Mouse (Mus musculus) erythroblast, embryonic 14.5 days (primary cell): ENCODE measurements around the gene Atoh8. TPM values are rescaled to one million over a fixed set of nuclear protein-coding genes. Genes with fewer than 3 reads are reported as not detected.

Experiments
- H3K27me3 ChIP-seq: 2 replicates; pipeline ENCODE4 v1.6.1; 2012; ENCODE audit warnings: inconsistent platforms; ENCODE audit not compliant: control insufficient read depth
- H3K36me3 ChIP-seq: 2 replicates; pipeline ENCODE4 v1.6.1; 2012; ENCODE audit warnings: mild to moderate bottlenecking, inconsistent platforms; ENCODE audit not compliant: control insufficient read depth
- H3K4me1 ChIP-seq: 2 replicates; pipeline ENCODE4 v1.6.1; 2012; ENCODE audit warnings: inconsistent platforms; ENCODE audit not compliant: control insufficient read depth
- H3K4me3 ChIP-seq: replicated peaks from 2 replicates; pipeline ENCODE3; 2012; ENCODE audit warnings: moderate library complexity, mild to moderate bottlenecking, inconsistent platforms
- H3K9me3 ChIP-seq: 2 replicates; pipeline ENCODE4 v1.6.1; 2012; ENCODE audit warnings: low read length, inconsistent platforms, mixed read lengths; ENCODE audit not compliant: control insufficient read depth
- GATA1 ChIP-seq: IDR thresholded peaks from 2 replicates; pipeline ENCODE4 v1.6.1; 2012; ENCODE audit warnings: low read length, inconsistent platforms, mixed read lengths
- TAL1 ChIP-seq: IDR thresholded peaks from 3 replicates; pipeline ENCODE4 v1.6.1; 2012; ENCODE audit warnings: low read length, inconsistent platforms, mixed read lengths
- polyA plus RNA-seq: library from polyadenylated mRNA; stranded (reverse); fragments of >175 nt; gene quantifications from 2 replicates; pipeline ENCODE4 v1.2.3, GENCODE M21; 2012

Atoh8 gene
- 0.05 TPM in 1 of 2 replicates, not detected in the other for polyA plus RNA-seq

GRCm38 (mm10) chr6:72235098-72235806, at the start of gene Atoh8:
TSS of gene Atoh8 (minus strand) at chr6:72235577.
- Histone ChIP-seq H3K4me1 (no peaks in the 10 kb centered on the region; the same call in 1 of the 2 replicates), H3K27me3 (peaks cover 89% of the 10 kb centered on the region), H3K4me3 (peak within 1 kb of the TSS; percentile 34), H3K36me3 (no peaks in the 10 kb centered on the region), H3K9me3 (no peaks in the 10 kb centered on the region; the same call in 1 of the 2 replicates)
- no peak for TF ChIP-seq GATA1
- TF ChIP-seq TAL1: no peak

GRCm38 (mm10) chr6:72283914-72284313, 48.5 kb upstream of the Atoh8 start:
- H3K4me3 ChIP-seq: no peak overlapping the region
- no peaks in the 10 kb centered on the region; the same call in 1 of the 2 replicates for H3K36me3 ChIP-seq
- H3K27me3 ChIP-seq: peaks cover 31% of the 10 kb centered on the region
- TF ChIP-seq TAL1 (no peak), GATA1 (no peak)
- no peaks in the 10 kb centered on the region for H3K9me3 ChIP-seq
- H3K4me1 ChIP-seq: peaks cover 52% of the 10 kb centered on the region

GRCm38 (mm10) chr6:72280410-72280998, 45.1 kb upstream of the Atoh8 start:
- peaks cover 5% of the 10 kb centered on the region for H3K27me3 ChIP-seq
- peaks cover 83% of the 10 kb centered on the region for H3K4me1 ChIP-seq
- TF ChIP-seq TAL1 (no peak), GATA1 (peak; percentile 78)
- H3K36me3 ChIP-seq: peaks cover 17% of the 10 kb centered on the region
- H3K4me3 ChIP-seq: peak overlapping the region; percentile 35
- peaks cover 8% of the 10 kb centered on the region for H3K9me3 ChIP-seq

- Histone ChIP-seq H3K4me3 (peak overlapping the region; percentile 35), H3K4me1 (peaks cover 88% of the 10 kb centered on the region)
Measured at GRCm38 (mm10) chr6:72279505-72279904, 44.1 kb upstream of the Atoh8 start.

GRCm38 (mm10) chr6:72278835-72279234, 43.5 kb upstream of the Atoh8 start:
- no peak overlapping the region for H3K4me3 ChIP-seq

More at GRCm38 (mm10) chr6:72279505-72279904, 44.1 kb upstream of the Atoh8 start:
- Histone ChIP-seq H3K27me3 (no peaks in the 10 kb centered on the region; the same call in 1 of the 2 replicates), H3K9me3 (peaks cover 8% of the 10 kb centered on the region), H3K36me3 (peaks cover 17% of the 10 kb centered on the region)
- TF ChIP-seq TAL1 (peak; percentile 94), GATA1 (peak; percentile 88)

GRCm38 (mm10) chr6:72277508-72278166, 42.3 kb upstream of the Atoh8 start:
- H3K27me3 ChIP-seq: no peaks in the 10 kb centered on the region
- no peak for TF ChIP-seq GATA1
- TF ChIP-seq TAL1: no peak
- peaks cover 95% of the 10 kb centered on the region for H3K4me1 ChIP-seq
- peaks cover 8% of the 10 kb centered on the region for H3K9me3 ChIP-seq
- no peak overlapping the region for H3K4me3 ChIP-seq
- peaks cover 17% of the 10 kb centered on the region for H3K36me3 ChIP-seq

More at GRCm38 (mm10) chr6:72278835-72279234, 43.5 kb upstream of the Atoh8 start:
- TF ChIP-seq GATA1 (no peak), TAL1 (no peak)
- H3K4me1 ChIP-seq: peaks cover 88% of the 10 kb centered on the region
- peaks cover 8% of the 10 kb centered on the region for H3K9me3 ChIP-seq
- peaks cover 17% of the 10 kb centered on the region for H3K36me3 ChIP-seq
- no peaks in the 10 kb centered on the region for H3K27me3 ChIP-seq

- Histone ChIP-seq H3K9me3 (peaks cover 8% of the 10 kb centered on the region), H3K4me1 (peaks cover 96% of the 10 kb centered on the region), H3K4me3 (no peak overlapping the region), H3K36me3 (peaks cover 17% of the 10 kb centered on the region), H3K27me3 (peaks cover under 1% of the 10 kb centered on the region; the same call in 1 of the 2 replicates)
- TF ChIP-seq TAL1: no peak
- no peak for TF ChIP-seq GATA1
Measured at GRCm38 (mm10) chr6:72276972-72277441, 41.6 kb upstream of the Atoh8 start.

GRCm38 (mm10) chr6:72276141-72276540, 40.8 kb upstream of the Atoh8 start:
- Histone ChIP-seq H3K27me3 (peaks cover 9% of the 10 kb centered on the region), H3K4me3 (no peak overlapping the region), H3K9me3 (peaks cover 8% of the 10 kb centered on the region), H3K4me1 (peaks cover 96% of the 10 kb centered on the region), H3K36me3 (peaks cover 17% of the 10 kb centered on the region)
- TF ChIP-seq TAL1 (no peak), GATA1 (no peak)

GRCm38 (mm10) chr6:72275527-72275926, 40.1 kb upstream of the Atoh8 start:
- H3K27me3 ChIP-seq: peaks cover 13% of the 10 kb centered on the region
- H3K4me3 ChIP-seq: no peak overlapping the region
- H3K36me3 ChIP-seq: peaks cover 17% of the 10 kb centered on the region
- H3K4me1 ChIP-seq: peaks cover 95% of the 10 kb centered on the region
- peaks cover 8% of the 10 kb centered on the region for H3K9me3 ChIP-seq
- TF ChIP-seq GATA1 (no peak), TAL1 (no peak)
